Mouse (Mus musculus): ENCODE measurements around the gene Olfr738. TPM values are rescaled to one million over a fixed set of nuclear protein-coding genes. Genes with fewer than 3 reads are reported as not detected.

The Olfr738 gene
- not detected for total RNA-seq (2021)
- long read RNA-seq, experiment 1: 0 reads
- long read RNA-seq, experiment 2: 0 reads

- DNase-seq: no peak
Observed at GRCm38 (mm10) chr14:50407268-50407667, at the start of gene Olfr738. Gene Olfr738, plus strand, starts transcription at chr14:50407568.

- no peak for DNase-seq
Observed at GRCm38 (mm10) chr14:50357593-50357992, 49.8 kb upstream of the Olfr738 start, which contains the start of gene Tlr11. Gene Tlr11, plus strand, starts transcription at chr14:50357914.

- DNase-seq: no peak
Observed at GRCm38 (mm10) chr14:50360480-50360879, 46.9 kb upstream of the Olfr738 start.

- no peak for DNase-seq
Observed at GRCm38 (mm10) chr14:50363561-50363960, 43.8 kb upstream of the Olfr738 start.

GRCm38 (mm10) chr14:50380863-50381262 lies 26.5 kb upstream of the Olfr738 start, which contains the start of gene Olfr736:
Gene Olfr736, plus strand, starts transcription at chr14:50381163.
- DNase-seq: no peak

- no peak for DNase-seq
Observed at GRCm38 (mm10) chr14:50418326-50418725, 11.0 kb downstream of the Olfr738 start, which contains the start of gene Olfr739. Gene Olfr739, plus strand, starts transcription at chr14:50418626.

GRCm38 (mm10) chr14:50445245-50445644 lies 37.9 kb downstream of the Olfr738 start, which contains the start of gene Olfr740:
Gene Olfr740, plus strand, starts transcription at chr14:50445545.
- DNase-seq: no peak

Other genes starting within 250 kb of the Olfr738 start
- not detected for gene Olfr730, start 219.4 kb upstream of the Olfr738 start, total RNA-seq (2021)
- not detected for gene Olfr731, start 165.7 kb upstream of the Olfr738 start, total RNA-seq (2021)
- not detected for gene Olfr732, start 123.4 kb upstream of the Olfr738 start, total RNA-seq (2021)
- gene Olfr733, start 106.0 kb upstream of the Olfr738 start, total RNA-seq (2021): not detected
- not detected for gene Olfr734, start 80.8 kb upstream of the Olfr738 start, total RNA-seq (2021)
- not detected for gene Olfr735, start 58.7 kb upstream of the Olfr738 start, total RNA-seq (2021)
- gene Tlr11, start 49.7 kb upstream of the Olfr738 start, total RNA-seq (2021): not detected
- not detected for gene Olfr736, start 26.4 kb upstream of the Olfr738 start, total RNA-seq (2021)
- gene Olfr739, start 11.1 kb downstream of the Olfr738 start, total RNA-seq (2021): not detected
- not detected for gene Olfr740, start 38.0 kb downstream of the Olfr738 start, total RNA-seq (2021)
- not detected for gene Olfr741, start 65.2 kb downstream of the Olfr738 start, total RNA-seq (2021)
- gene Olfr742, start 96.0 kb downstream of the Olfr738 start, total RNA-seq (2021): not detected
- not detected for gene Olfr743, start 114.3 kb downstream of the Olfr738 start, total RNA-seq (2021)
- not detected for gene Olfr744, start 207.3 kb downstream of the Olfr738 start, total RNA-seq (2021)
- gene Olfr745, start 231.8 kb downstream of the Olfr738 start, total RNA-seq (2021): not detected
- gene Olfr746, start 239.5 kb downstream of the Olfr738 start, total RNA-seq (2021): not detected

Data from gastrocnemius, postnatal 10 days (tissue).